Mouse (Mus musculus): ENCODE results near the gene Slc2a13.

- TF ChIP-seq CTCF (IDR thresholded peaks at IDR 0.05; ENCODE audit: borderline replicate concordance, insufficient read depth, low read depth, low read length) (no peak), POLR2A (IDR thresholded peaks at IDR 0.05; ENCODE audit: borderline replicate concordance, insufficient read depth, low read length) (no peak)
Measured at GRCm38 (mm10) chr15:91601197-91601596, 28.1 kb upstream of the Slc2a13 start.

Measured in cerebellum, adult 2 months (tissue).